Mouse (Mus musculus) heart, adult 10 weeks (tissue): ENCODE results near the gene Atp6v0d1. TPM values are rescaled to one million over a fixed set of nuclear protein-coding genes. Genes with fewer than 3 reads are reported as not detected.

ENCODE experiments used
- polyA plus RNA-seq: library from polyadenylated mRNA; stranded (reverse); fragments of 350-450 nt; fragmentation: Illumina TruSeq; extraction: RNeasy Lipid Tissue Mini Kit (QIAGEN cat#74804); gene quantifications from one replicate; pipeline ENCODE4 v1.2.3, GENCODE M21; 2014; ENCODE audit warnings: low read depth, low replicate concordance

Gene Atp6v0d1
- polyA plus RNA-seq = 51.3 TPM

GRCm38 (mm10) chr8:105565952-105566702 lies at the start of gene Atp6v0d1:
Gene Atp6v0d1, minus strand, starts transcription at chr8:105566047.

GRCm38 (mm10) chr8:105604804-105605381 lies 39.0 kb upstream of the Atp6v0d1 start, which contains the start of gene Ripor1:
Gene Ripor1, plus strand, starts transcription at chr8:105605255.

DNA sequence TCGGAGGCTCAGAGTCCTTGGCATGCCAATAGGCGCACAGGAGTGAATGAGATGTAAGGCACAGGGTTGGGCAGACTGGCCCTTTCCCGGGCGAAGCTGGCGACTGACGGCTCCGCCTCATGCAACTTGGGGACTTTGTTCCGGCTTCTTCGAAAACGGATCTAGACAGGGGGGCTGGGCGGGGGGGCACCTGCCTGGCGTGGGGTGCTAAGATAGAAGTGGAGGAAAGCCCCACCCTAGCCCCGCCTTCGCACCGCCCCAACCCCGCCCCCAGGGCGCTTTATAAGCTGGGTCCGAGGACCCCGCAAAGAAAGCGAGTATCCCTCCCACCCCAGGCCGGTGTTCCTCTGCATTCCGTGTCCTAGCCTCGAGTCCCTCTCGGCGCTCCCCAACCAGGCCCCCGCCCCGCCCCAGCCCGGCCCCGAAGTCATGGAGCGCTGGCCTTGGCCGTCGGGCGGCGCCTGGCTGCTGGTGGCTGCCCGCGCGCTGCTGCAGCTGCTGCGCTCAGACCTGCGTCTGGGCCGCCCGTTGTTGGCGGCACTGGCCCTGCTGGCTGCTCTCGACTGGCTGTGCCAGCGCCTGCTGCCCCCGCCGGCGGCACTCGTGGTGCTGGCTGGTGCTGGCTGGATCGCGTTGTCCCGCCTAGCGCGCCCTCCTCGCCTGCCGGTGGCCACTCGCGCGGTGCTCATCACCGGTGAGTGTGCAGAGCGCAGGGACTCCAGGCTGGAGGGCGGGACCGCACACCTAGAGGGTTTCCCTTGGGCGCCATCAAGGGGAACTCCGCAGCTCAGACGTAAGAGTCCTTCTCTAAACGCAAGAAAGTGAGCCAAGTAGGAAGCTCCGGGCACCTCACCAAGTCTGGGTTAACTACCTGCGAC lies 47.2 kb downstream of the Atp6v0d1 start, which contains the start of gene Hsd11b2:
TSS of gene Hsd11b2 (plus strand) at position 320 of the 878 bp plus-strand sequence.

GRCm38 (mm10) chr8:105496439-105497180 lies 69.2 kb downstream of the Atp6v0d1 start, which contains the start of gene Zdhhc1:
Gene Zdhhc1, minus strand, starts transcription at chr8:105496902.

Other genes starting within 250 kb of the Atp6v0d1 start
- gene Lrrc29, start 239.8 kb downstream of the Atp6v0d1 start, polyA plus RNA-seq = 0.60 TPM
- 38.9 TPM for gene Tmem208, start 239.7 kb downstream of the Atp6v0d1 start, polyA plus RNA-seq
- 8.3 TPM for gene Fhod1, start 218.1 kb downstream of the Atp6v0d1 start, polyA plus RNA-seq
- gene Slc9a5, start 217.2 kb downstream of the Atp6v0d1 start, polyA plus RNA-seq = 0.92 TPM
- not detected for gene Plekhg4, start 192.8 kb downstream of the Atp6v0d1 start, polyA plus RNA-seq
- not detected for gene Kctd19, start 152.5 kb downstream of the Atp6v0d1 start, polyA plus RNA-seq
- 1.1 TPM for gene Lrrc36, start 152.5 kb downstream of the Atp6v0d1 start, polyA plus RNA-seq
- 66.4 TPM for gene Tppp3, start 94.5 kb downstream of the Atp6v0d1 start, polyA plus RNA-seq
- gene Zdhhc1, start 69.1 kb downstream of the Atp6v0d1 start, polyA plus RNA-seq = 23.5 TPM
- gene Hsd11b2, start 47.3 kb downstream of the Atp6v0d1 start, polyA plus RNA-seq = not detected
- gene Ripor1, start 39.2 kb upstream of the Atp6v0d1 start, polyA plus RNA-seq = 39.6 TPM
- 38.0 TPM for gene Ctcf, start 70.5 kb upstream of the Atp6v0d1 start, polyA plus RNA-seq
- not detected for gene Agrp, start 71.3 kb upstream of the Atp6v0d1 start, polyA plus RNA-seq
- gene Carmil2, start 120.2 kb upstream of the Atp6v0d1 start, polyA plus RNA-seq = 0.29 TPM
- gene Acd, start 135.1 kb upstream of the Atp6v0d1 start, polyA plus RNA-seq = 14.5 TPM
- 13.2 TPM for gene Pard6a, start 135.1 kb upstream of the Atp6v0d1 start, polyA plus RNA-seq
- gene 4933405L10Rik, start 141.6 kb upstream of the Atp6v0d1 start, polyA plus RNA-seq = not detected
- gene Enkd1, start 142.2 kb upstream of the Atp6v0d1 start, polyA plus RNA-seq = 1.3 TPM
- 3.5 TPM for gene Gfod2, start 192.6 kb upstream of the Atp6v0d1 start, polyA plus RNA-seq